Mouse (Mus musculus) layer of hippocampus, adult 9-10 months (tissue): ENCODE measurements around the gene Serpinf1.

Experiments
- DNase-seq: peaks from one replicate; pipeline ENCODE4 v3.0.0; 2022; ENCODE audit warnings: low spot score

Serpinf1 gene

GRCm38 (mm10) chr11:75455041-75455736 is 32.7 kb upstream of the Serpinf1 start:
- no peak for DNase-seq

GRCm38 (mm10) chr11:75453991-75454930 is 31.8 kb upstream of the Serpinf1 start, which contains the start of gene Wdr81:
Wdr81 (minus strand) TSS chr11:75454717.
- peak; percentile 72 for DNase-seq

- DNase-seq, result no peak
Measured at GRCm38 (mm10) chr11:75452812-75453557, 30.5 kb upstream of the Serpinf1 start.

- DNase-seq, result no peak
Measured at GRCm38 (mm10) chr11:75452081-75452480, 29.6 kb upstream of the Serpinf1 start.

GRCm38 (mm10) chr11:75450936-75451335 is 28.4 kb upstream of the Serpinf1 start:
- no peak for DNase-seq

- DNase-seq, result no peak
Measured at GRCm38 (mm10) chr11:75450304-75450908, 27.9 kb upstream of the Serpinf1 start.

GRCm38 (mm10) chr11:75449695-75450094 is 27.2 kb upstream of the Serpinf1 start:
- DNase-seq, result no peak

- no peak for DNase-seq
Measured at GRCm38 (mm10) chr11:75448575-75448974, 26.1 kb upstream of the Serpinf1 start.

- no peak for DNase-seq
Measured at GRCm38 (mm10) chr11:75443711-75444110, 21.2 kb upstream of the Serpinf1 start.

- DNase-seq, result no peak
Measured at GRCm38 (mm10) chr11:75441601-75442000, 19.1 kb upstream of the Serpinf1 start.

GRCm38 (mm10) chr11:75441034-75441433 is 18.5 kb upstream of the Serpinf1 start:
- DNase-seq, result no peak

GRCm38 (mm10) chr11:75439951-75440350 is 17.4 kb upstream of the Serpinf1 start:
- DNase-seq, result no peak

- no peak for DNase-seq
Measured at GRCm38 (mm10) chr11:75439363-75439762, 16.9 kb upstream of the Serpinf1 start, which contains the start of gene Serpinf2. Serpinf2 (minus strand) TSS chr11:75439591.

GRCm38 (mm10) chr11:75438804-75439203 is 16.3 kb upstream of the Serpinf1 start:
- DNase-seq, result no peak

GRCm38 (mm10) chr11:75438194-75438593 is 15.7 kb upstream of the Serpinf1 start:
- no peak for DNase-seq

GRCm38 (mm10) chr11:75434138-75434537 is 11.6 kb upstream of the Serpinf1 start:
- no peak for DNase-seq

- peak; percentile 38 for DNase-seq
Measured at GRCm38 (mm10) chr11:75431307-75431706, 8.8 kb upstream of the Serpinf1 start.

GRCm38 (mm10) chr11:75429019-75429705 is 6.7 kb upstream of the Serpinf1 start:
- DNase-seq, result no peak

- DNase-seq, result no peak
Measured at GRCm38 (mm10) chr11:75424459-75424858, 2.0 kb upstream of the Serpinf1 start.

- no peak for DNase-seq
Measured at GRCm38 (mm10) chr11:75424033-75424432, 1.5 kb upstream of the Serpinf1 start.

GRCm38 (mm10) chr11:75423091-75423490 is 590 bp upstream of the Serpinf1 start:
- DNase-seq, result no peak
